Mouse (Mus musculus) spleen, adult 2 months (tissue): ENCODE data around the gene Abcg8.

ENCODE experiments used
- CTCF ChIP-seq: fragments of 200-500 bp; IDR thresholded peaks from 2 replicates; pipeline ENCODE4 v1.5.1; 2011; ENCODE audit warnings: mild to moderate bottlenecking, inconsistent platforms; ENCODE audit not compliant: insufficient read depth, insufficient read length, insufficient replicate concordance; ENCODE audit errors: extremely low read depth
- POLR2A ChIP-seq: fragments of 200-500 bp; IDR thresholded peaks from 2 replicates; pipeline ENCODE4 v1.6.1; 2011; ENCODE audit warnings: low read depth, low read length, inconsistent platforms

DNA sequence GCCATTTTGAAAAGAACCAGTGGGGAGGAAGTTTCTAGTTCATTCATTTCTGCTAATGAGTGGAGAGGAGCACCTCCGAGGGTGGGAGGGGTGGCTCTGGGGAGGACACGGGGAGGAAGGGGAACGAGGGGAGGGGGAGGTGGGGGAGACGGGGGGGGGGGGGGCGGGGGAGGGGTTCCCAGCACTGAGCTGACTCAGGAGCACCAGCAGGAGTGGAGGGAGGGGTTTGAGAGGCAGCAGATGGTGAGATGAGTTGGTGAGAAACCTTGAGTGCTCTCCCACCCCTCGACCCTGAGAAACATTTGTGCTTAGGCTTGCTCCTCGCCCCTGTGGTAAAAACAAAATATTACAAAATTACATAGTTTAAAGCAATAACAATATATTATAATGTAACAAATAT, 30.2 kb upstream of the Abcg8 start:
- TF ChIP-seq POLR2A = no peak
- TF ChIP-seq CTCF = no peak
